Mouse (Mus musculus) MEL (cell line): ENCODE measurements at regions not wholly inside any gene's neighbourhood (a gene's known extent, or its start where the extent isn't known, plus 50 kb on each side); places are given as distances from the start of the nearest gene placed in this dataset.

Experiments used
- DNase-seq: peaks from one replicate; pipeline ENCODE4 v3.0.0; 2011; ENCODE audit warnings: low read depth, low spot score
- H3K27ac ChIP-seq: 2 replicates; pipeline ENCODE4 v1.5.1; 2012; ENCODE audit warnings: low read depth, mild to moderate bottlenecking, control low read depth, low read length, moderate library complexity; ENCODE audit not compliant: control insufficient read depth
- H3K27me3 ChIP-seq, 2 experiments: fragments of 150-350 bp in 1 of 2; sonication (generic) in 1 of 2; 2 replicates each; pipeline ENCODE4 v1.6.1; 2012; ENCODE audit warnings: low read length in 2 of 2, mild to moderate bottlenecking in 2 of 2, improper control_type of control experiment in 1 of 2, moderate library complexity in 1 of 2; ENCODE audit not compliant: insufficient read depth in 2 of 2, control insufficient read depth in 1 of 2
- H3K36me3 ChIP-seq, 2 experiments: 2 replicates each; pipeline ENCODE4 v1.6.1; 2012 to 2014; ENCODE audit warnings: low read length in 2 of 2, improper control_type of control experiment in 1 of 2, inconsistent platforms in 1 of 2, mild to moderate bottlenecking in 1 of 2; ENCODE audit not compliant: insufficient read depth in 2 of 2, control insufficient read depth in 1 of 2
- H3K4me1 ChIP-seq, 2 experiments: fragments of 150-350 bp in 1 of 2; sonication (generic) in 1 of 2; 2 replicates each; pipeline ENCODE4 v1.6.1; 2012; ENCODE audit warnings: low read length in 2 of 2, improper control_type of control experiment in 1 of 2, mild to moderate bottlenecking in 1 of 2; ENCODE audit not compliant: insufficient read depth in 2 of 2, control insufficient read depth in 1 of 2
- H3K4me3 ChIP-seq, 2 experiments: fragments of 150-350 bp in 1 of 2; sonication (generic) in 1 of 2; 2 replicates each; pipeline ENCODE4 v1.5.1; 2012; ENCODE audit warnings: low read depth in 2 of 2, low read length in 2 of 2, mild to moderate bottlenecking in 2 of 2, moderate library complexity in 2 of 2, control low read depth in 1 of 2, improper control_type of control experiment in 1 of 2; ENCODE audit not compliant: control insufficient read depth in 1 of 2, insufficient read depth in 1 of 2
- H3K79me2 ChIP-seq: 2 replicates; pipeline ENCODE4 v1.6.1; 2012; ENCODE audit warnings: mild to moderate bottlenecking, low read length, moderate library complexity; ENCODE audit not compliant: control insufficient read depth, poor library complexity, insufficient read depth
- H3K9ac ChIP-seq: 2 replicates; pipeline ENCODE4 v1.6.1; 2012; ENCODE audit warnings: low read depth, mild to moderate bottlenecking, control low read depth, low read length, moderate library complexity; ENCODE audit not compliant: control insufficient read depth, poor library complexity, severe bottlenecking
- H3K9me3 ChIP-seq: fragments of 150-350 bp; sonication (generic); replicated peaks from 2 replicates; pipeline ENCODE4 v1.6.1; 2012; ENCODE audit warnings: mild to moderate bottlenecking, low read length, improper control_type of control experiment, moderate library complexity; ENCODE audit not compliant: insufficient read depth
- CHD1 ChIP-seq: IDR thresholded peaks from 2 replicates; pipeline ENCODE4 v1.6.1; 2012; ENCODE audit warnings: low read depth, mild to moderate bottlenecking, inconsistent platforms, low read length, improper control_type of control experiment
- CHD2 ChIP-seq: IDR thresholded peaks from 2 replicates; pipeline ENCODE4 v1.6.1; 2011; ENCODE audit warnings: low read length, improper control_type of control experiment
- CTCF ChIP-seq, 3 experiments: IDR thresholded peaks in 2 of 3; conservative IDR thresholded peaks in 1 of 3; 2 replicates each; pipeline ENCODE4 v1.5.1; 2011 to 2012; ENCODE audit warnings: low read length in 3 of 3, low read depth in 2 of 3, mild to moderate bottlenecking in 2 of 3, improper control_type of control experiment in 1 of 3, inconsistent platforms in 1 of 3, mixed read lengths in 1 of 3, moderate library complexity in 1 of 3; ENCODE audit not compliant: control insufficient read depth in 1 of 3, insufficient read depth in 1 of 3, poor library complexity in 1 of 3, severe bottlenecking in 1 of 3
- E2F4 ChIP-seq: IDR thresholded peaks from 2 replicates; pipeline ENCODE4 v1.6.1; 2011; ENCODE audit warnings: low read depth, low read length, improper control_type of control experiment, borderline replicate concordance
- EP300 ChIP-seq, 2 experiments: IDR thresholded peaks; 2 replicates each; pipeline ENCODE4 v1.6.1; 2011; ENCODE audit warnings: improper control_type of control experiment in 2 of 2, low read length in 2 of 2, low read depth in 1 of 2, mild to moderate bottlenecking in 1 of 2
- ETS1 ChIP-seq: IDR thresholded peaks from 2 replicates; pipeline ENCODE4 v1.6.1; 2012; ENCODE audit warnings: low read depth, mild to moderate bottlenecking, inconsistent platforms, low read length, improper control_type of control experiment, moderate library complexity
- JUND ChIP-seq: IDR thresholded peaks from 2 replicates; pipeline ENCODE4 v1.6.1; 2011; ENCODE audit warnings: low read depth, mild to moderate bottlenecking, improper control_type of control experiment, low read length
- KAT2A ChIP-seq: conservative IDR thresholded peaks from 2 replicates; pipeline ENCODE4 v1.6.1; 2012; ENCODE audit warnings: low read depth, low read length, improper control_type of control experiment, inconsistent platforms
- MAX ChIP-seq: IDR thresholded peaks from 2 replicates; pipeline ENCODE4 v1.6.1; 2011; ENCODE audit warnings: low read length, improper control_type of control experiment
- MXI1 ChIP-seq: IDR thresholded peaks from 2 replicates; pipeline ENCODE4 v1.6.1; 2011; ENCODE audit warnings: mild to moderate bottlenecking, low read depth, low read length, improper control_type of control experiment
- MYC ChIP-seq: IDR thresholded peaks from 2 replicates; pipeline ENCODE4 v1.6.1; 2011; ENCODE audit warnings: low read depth, mild to moderate bottlenecking, low read length, improper control_type of control experiment, moderate library complexity
- NRF1 ChIP-seq: IDR thresholded peaks from 2 replicates; pipeline ENCODE4 v1.6.1; 2014; ENCODE audit warnings: low read depth, mild to moderate bottlenecking, inconsistent platforms, low read length, improper control_type of control experiment, moderate library complexity; ENCODE audit not compliant: poor library complexity, insufficient read depth, severe bottlenecking
- POLR2AphosphoS5 ChIP-seq: IDR thresholded peaks from 2 replicates; pipeline ENCODE4 v1.6.1; 2012; ENCODE audit warnings: low read depth, borderline replicate concordance, mild to moderate bottlenecking, inconsistent platforms, low read length, moderate library complexity, mixed read lengths
- RAD21 ChIP-seq: IDR thresholded peaks from 2 replicates; pipeline ENCODE4 v1.6.1; 2011; ENCODE audit warnings: mild to moderate bottlenecking, low read depth, low read length, improper control_type of control experiment
- SIN3A ChIP-seq: IDR thresholded peaks from 2 replicates; pipeline ENCODE4 v1.6.1; 2012; ENCODE audit warnings: low read length, improper control_type of control experiment, inconsistent platforms
- TAL1 ChIP-seq: IDR thresholded peaks from 2 replicates; pipeline ENCODE4 v1.6.1; 2012; ENCODE audit warnings: mild to moderate bottlenecking, inconsistent platforms, low read length, moderate library complexity, mixed read lengths
- TBP ChIP-seq: IDR thresholded peaks from 2 replicates; pipeline ENCODE4 v1.8.0; 2011; ENCODE audit warnings: low read depth, low read length, improper control_type of control experiment
- ZC3H11A ChIP-seq: IDR thresholded peaks from 2 replicates; pipeline ENCODE4 v1.6.1; 2012; ENCODE audit warnings: low read depth, mild to moderate bottlenecking, inconsistent platforms, low read length, improper control_type of control experiment
- ZKSCAN1 ChIP-seq: IDR thresholded peaks from 2 replicates; pipeline ENCODE4 v1.6.1; 2012; ENCODE audit warnings: low read depth, mild to moderate bottlenecking, inconsistent platforms, low read length, improper control_type of control experiment, moderate library complexity
- ZMIZ1 ChIP-seq: IDR thresholded peaks from 2 replicates; pipeline ENCODE4 v1.6.1; 2012; ENCODE audit warnings: low read depth, mild to moderate bottlenecking, inconsistent platforms, low read length, improper control_type of control experiment, moderate library complexity

DNA sequence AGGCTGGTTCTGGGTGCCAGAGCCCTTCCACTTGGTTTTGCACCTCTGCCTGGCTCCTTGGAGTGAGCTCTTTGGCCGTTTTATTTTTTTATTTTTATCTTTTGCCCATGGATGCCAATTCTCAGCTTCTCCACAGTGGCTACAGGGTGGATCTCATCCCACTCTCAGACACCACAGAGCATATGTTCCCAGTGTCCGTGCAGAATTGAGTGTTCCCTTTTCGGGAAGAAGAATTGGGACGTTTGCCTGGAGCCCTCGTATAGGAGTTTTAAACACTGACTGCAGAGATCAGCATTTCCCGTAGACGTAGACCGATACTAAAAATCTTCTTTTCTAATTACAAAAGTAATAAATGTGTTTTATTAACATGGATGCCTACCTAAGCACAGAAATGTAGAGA is 53.1 kb upstream of the Exoc6 start:
- Histone ChIP-seq H3K9ac (no peak overlapping the region), H3K4me3 (no peak overlapping the region), H3K27me3 (no peaks in the 10 kb centered on the region)

DNA sequence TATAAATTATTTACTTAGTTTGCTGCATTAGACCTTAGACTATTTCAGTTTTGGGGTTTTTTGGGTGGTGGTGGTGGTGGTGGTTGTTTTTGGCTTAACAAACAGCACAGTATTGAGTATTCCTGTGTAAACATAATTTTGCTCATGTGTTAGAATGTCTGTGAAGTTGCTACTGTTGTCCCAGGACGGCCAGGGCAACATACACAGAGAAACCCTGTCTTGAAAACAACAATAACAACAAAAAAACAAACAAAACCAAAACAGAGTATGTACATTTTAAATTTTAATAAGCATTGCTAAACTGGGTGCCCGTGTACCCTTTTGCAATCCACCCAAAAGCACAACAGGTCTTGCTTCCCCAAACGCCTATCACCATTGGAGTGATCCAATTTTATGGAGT is 51.8 kb upstream of the Exoc6 start:
- H3K27ac ChIP-seq: no peak overlapping the region
- H3K4me3 ChIP-seq: no peak overlapping the region

More for the DNA sequence above, 53.1 kb upstream of the Exoc6 start:
- H3K79me2 ChIP-seq: no peaks in the 10 kb centered on the region
- H3K9me3 ChIP-seq: no peaks in the 10 kb centered on the region
- no peak for DNase-seq
- H3K4me1 ChIP-seq: peaks cover 8 to 14% of the 10 kb centered on the region in 2 experiments
- no peak overlapping the region for H3K27ac ChIP-seq
- H3K36me3 ChIP-seq: peaks cover 0 to 19% of the 10 kb centered on the region in 2 experiments; a peak in 2 of 4 replicates
- TF ChIP-seq ZKSCAN1: no peak

More for the DNA sequence above, 51.8 kb upstream of the Exoc6 start:
- Histone ChIP-seq H3K9ac (no peak overlapping the region), H3K79me2 (no peaks in the 10 kb centered on the region), H3K27me3 (no peaks in the 10 kb centered on the region; a peak in 1 of 4 replicates), H3K36me3 (peaks cover 0 to 14% of the 10 kb centered on the region in 2 experiments; a peak in 2 of 4 replicates)
- no peak for DNase-seq
- TF ChIP-seq CTCF (IDR thresholded peaks at IDR 0.05 in 2 of 3, conservative IDR thresholded peaks at IDR 0.05 in 1 of 3; ENCODE audit: control insufficient read depth in 1 of 3, insufficient read depth in 1 of 3, low read depth in 2 of 3, low read length in 3 of 3, poor library complexity in 1 of 3, severe bottlenecking in 1 of 3): no peak
- no peak for TF ChIP-seq ZC3H11A
- no peak for TF ChIP-seq TAL1
- TF ChIP-seq MYC: no peak
- TF ChIP-seq KAT2A: no peak
- TF ChIP-seq POLR2AphosphoS5: no peak
- TF ChIP-seq MAX: no peak
- TF ChIP-seq E2F4: no peak
- no peak for TF ChIP-seq ZMIZ1
- TF ChIP-seq ETS1: no peak
- no peak for TF ChIP-seq NRF1
- no peak for TF ChIP-seq JUND
- no peak for TF ChIP-seq CHD2
- TF ChIP-seq SIN3A: no peak
- no peak for TF ChIP-seq TBP
- TF ChIP-seq RAD21: no peak
- no peak for TF ChIP-seq ZKSCAN1
- no peak for TF ChIP-seq EP300 (IDR thresholded peaks at IDR 0.05; ENCODE audit: low read depth in 1 of 2, low read length in 2 of 2)
- TF ChIP-seq MXI1: no peak
- no peak for TF ChIP-seq CHD1
- TF ChIP-seq, all 39 proteins: peak for 0
- Histone ChIP-seq H3K9me3 (no peaks in the 10 kb centered on the region), H3K4me1 (peaks cover 6 to 8% of the 10 kb centered on the region in 2 experiments)
